Mouse (Mus musculus) ES-E14 (cell line): ENCODE measurements at regions not wholly inside any gene's neighbourhood (a gene's known extent, or its start where the extent isn't known, plus 50 kb on each side); places are given as distances from the start of the nearest gene placed in this dataset.

Source experiments
- CHD2 ChIP-seq: IDR thresholded peaks from 2 replicates; pipeline ENCODE4 v1.6.1; 2014; ENCODE audit warnings: mild to moderate bottlenecking, low read depth, low read length, inconsistent platforms
- HCFC1 ChIP-seq: IDR thresholded peaks from 2 replicates; pipeline ENCODE4 v1.6.1; 2012; ENCODE audit warnings: low read length, inconsistent platforms, borderline replicate concordance; ENCODE audit not compliant: insufficient read depth
- MAFK ChIP-seq: IDR thresholded peaks from 2 replicates; pipeline ENCODE4 v1.6.1; 2014; ENCODE audit warnings: mild to moderate bottlenecking, low read depth, low read length, inconsistent platforms; ENCODE audit not compliant: insufficient read depth
- ZC3H11A ChIP-seq: IDR thresholded peaks from 2 replicates; pipeline ENCODE4 v1.6.1; 2012; ENCODE audit warnings: low read depth, mild to moderate bottlenecking, inconsistent platforms, low read length, borderline replicate concordance
- ZNF384 ChIP-seq: IDR thresholded peaks from 2 replicates; pipeline ENCODE4 v1.6.1; 2012; ENCODE audit warnings: low read depth, low read length, inconsistent platforms

DNA sequence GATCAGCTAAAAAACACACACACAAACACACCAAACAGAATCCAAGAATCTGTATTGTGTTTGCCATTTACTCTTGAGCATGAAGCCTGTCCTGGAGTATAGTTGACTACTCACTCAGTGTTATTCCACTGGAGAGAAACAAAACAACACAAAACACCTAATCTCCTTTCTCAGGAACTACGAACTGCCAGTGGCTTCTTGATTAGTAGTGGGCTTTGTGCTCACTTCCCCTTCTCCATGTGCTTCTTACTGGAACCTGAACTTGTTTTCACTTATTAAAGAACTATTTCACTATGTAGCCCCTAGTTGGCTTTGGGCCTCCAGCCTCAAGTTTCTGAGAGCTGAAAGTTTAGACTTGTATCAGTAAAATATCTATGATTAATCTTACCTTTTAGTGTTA, 84.0 kb upstream of the Speer4f2 start:
- TF ChIP-seq ZNF384: no peak
- no peak for TF ChIP-seq MAFK
- no peak for TF ChIP-seq CHD2
- no peak for TF ChIP-seq ZC3H11A
- no peak for TF ChIP-seq HCFC1
